Mouse (Mus musculus) bone marrow, adult 2 months (tissue): ENCODE data around the gene Ralgapa2.

Experiments used
- CTCF ChIP-seq: fragments of 200-500 bp; IDR thresholded peaks from 2 replicates; pipeline ENCODE4 v1.5.1; 2011; ENCODE audit warnings: low read length, control low read depth; ENCODE audit not compliant: control insufficient read depth, insufficient read depth
- POLR2A ChIP-seq: fragments of 200-500 bp; IDR thresholded peaks from 2 replicates; pipeline ENCODE4 v1.6.1; 2011; ENCODE audit warnings: low read depth, mild to moderate bottlenecking, control low read depth, low read length, borderline replicate concordance; ENCODE audit not compliant: control insufficient read depth

GRCm38 (mm10) chr2:146262966-146263365 is 249.2 kb downstream of the Ralgapa2 start:
- TF ChIP-seq CTCF, result no peak
- no peak for TF ChIP-seq POLR2A
